Mouse (Mus musculus): ENCODE data around the gene Cutal. TPM values are rescaled to one million over a fixed set of nuclear protein-coding genes. Genes with fewer than 3 reads are reported as not detected.
"Not testable (repeated sequence)": the region's sequence is repeated elsewhere in the genome, so short reads cannot be mapped to it uniquely, and the experiment has no call there.

The Cutal gene
- 0.06 TPM in 1 of 2 replicates, not detected in the other for polyA plus RNA-seq (2016; fragmentation: Nextera tagmentation; extraction: Ambion mirVana)

GRCm38 (mm10) chr2:34874271-34874670, at the start of gene Cutal:
Cutal (plus strand) TSS chr2:34874396.
- peak within 1 kb of the TSS; percentile 23 for H3K4me3 ChIP-seq

GRCm38 (mm10) chr2:34825827-34826459, 48.3 kb upstream of the Cutal start, which contains the start of gene Fbxw2:
Fbxw2 (minus strand) TSS chr2:34826311.
- peak; percentile 97 for DNase-seq (ENCODE audit: low spot score)
- no peaks in the 10 kb centered on the region for H3K27me3 ChIP-seq (ENCODE audit: low read depth, poor library complexity, severe bottlenecking)
- peak within 1 kb of the TSS; percentile 91 for H3K4me3 ChIP-seq
- H3K4me1 ChIP-seq: peaks cover 17% of the 10 kb centered on the region
- under 1% methylated on average over 57 of the region's 57 CpGs for WGBS
- peaks cover 16% of the 10 kb centered on the region for H3K36me3 ChIP-seq
- peak within 1 kb of the TSS; percentile 89 for H3K27ac ChIP-seq
- 0 out of 2 replicates have a peak, but pooled peaks cover 2% of the 10 kb centered on the region for H3K9me3 ChIP-seq (replicated peaks)

More at GRCm38 (mm10) chr2:34874271-34874670, at the start of gene Cutal:
- H3K27ac ChIP-seq: no peak within 1 kb of the TSS
- H3K36me3 ChIP-seq: no peaks in the 10 kb centered on the region
- H3K4me1 ChIP-seq: peaks cover 22% of the 10 kb centered on the region
- peak; percentile 45 for DNase-seq (ENCODE audit: low spot score)
- WGBS: 2% methylated on average over 14 of the region's 14 CpGs
- H3K27me3 ChIP-seq (ENCODE audit: low read depth, poor library complexity, severe bottlenecking): peaks cover 53% of the 10 kb centered on the region
- no peaks in the 10 kb centered on the region for H3K9me3 ChIP-seq (replicated peaks)

- Histone ChIP-seq H3K36me3 (peaks cover 11% of the 10 kb centered on the region), H3K4me1 (peaks cover 17% of the 10 kb centered on the region), H3K9me3 (replicated peaks) (0 out of 2 replicates have a peak, but pooled peaks cover 2% of the 10 kb centered on the region), H3K27me3 (ENCODE audit: low read depth, poor library complexity, severe bottlenecking) (no peaks in the 10 kb centered on the region), H3K4me3 (peak overlapping the region; percentile 91), H3K27ac (peak overlapping the region; percentile 89)
- peak; percentile 41 for DNase-seq (ENCODE audit: low spot score)
- 34% methylated on average over 20 of the region's 21 CpGs for WGBS
These were observed 47.5 kb upstream of the Cutal start for GRCm38 (mm10) chr2:34826460-34827231.

- WGBS: 87% methylated on average over 4 of the region's 4 CpGs
- Histone ChIP-seq H3K36me3 (peaks cover 2% of the 10 kb centered on the region; the same call in 1 of the 2 replicates), H3K27me3 (ENCODE audit: low read depth, poor library complexity, severe bottlenecking) (no peaks in the 10 kb centered on the region), H3K4me3 (no peak overlapping the region), H3K27ac (no peak overlapping the region), H3K4me1 (peaks cover 17% of the 10 kb centered on the region), H3K9me3 (replicated peaks) (0 out of 2 replicates have a peak, but pooled peaks cover 2% of the 10 kb centered on the region)
- no peak for DNase-seq (ENCODE audit: low spot score)
These were observed 46.6 kb upstream of the Cutal start for GRCm38 (mm10) chr2:34827591-34827990.

- 90% methylated on average over 1 of the region's 1 CpGs for WGBS
- Histone ChIP-seq H3K36me3 (no peaks in the 10 kb centered on the region), H3K4me3 (no peak overlapping the region), H3K9me3 (replicated peaks) (0 out of 2 replicates have a peak, but pooled peaks cover 2% of the 10 kb centered on the region), H3K27me3 (ENCODE audit: low read depth, poor library complexity, severe bottlenecking) (no peaks in the 10 kb centered on the region), H3K27ac (no peak overlapping the region), H3K4me1 (peaks cover 17% of the 10 kb centered on the region)
- no peak for DNase-seq (ENCODE audit: low spot score)
These were observed 46.2 kb upstream of the Cutal start for GRCm38 (mm10) chr2:34828026-34828425.

- H3K36me3 ChIP-seq; H3K27ac ChIP-seq; H3K4me1 ChIP-seq; H3K9me3 ChIP-seq (replicated peaks); DNase-seq (ENCODE audit: low spot score); H3K4me3 ChIP-seq; H3K27me3 ChIP-seq (ENCODE audit: low read depth, poor library complexity, severe bottlenecking): not testable (repeated sequence)
- WGBS: 97% methylated on average over 17 of the region's 17 CpGs
These were observed 44.1 kb upstream of the Cutal start for GRCm38 (mm10) chr2:34830066-34830465.

- not testable (repeated sequence) for H3K4me3 ChIP-seq; H3K27ac ChIP-seq; H3K4me1 ChIP-seq; H3K36me3 ChIP-seq; H3K27me3 ChIP-seq (ENCODE audit: low read depth, poor library complexity, severe bottlenecking); H3K9me3 ChIP-seq (replicated peaks); DNase-seq (ENCODE audit: low spot score)
- 77% methylated on average over 11 of the region's 11 CpGs for WGBS
These were observed 41.3 kb upstream of the Cutal start, which contains the start of gene Gm34653 for GRCm38 (mm10) chr2:34832766-34833457. Gm34653 (plus strand) TSS chr2:34833007.

GRCm38 (mm10) chr2:34833624-34834023, 40.6 kb upstream of the Cutal start:
- Histone ChIP-seq H3K9me3 (replicated peaks) (0 out of 2 replicates have a peak, but pooled peaks cover 2% of the 10 kb centered on the region), H3K4me3 (no peak overlapping the region), H3K27me3 (ENCODE audit: low read depth, poor library complexity, severe bottlenecking) (no peaks in the 10 kb centered on the region), H3K27ac (no peak overlapping the region), H3K36me3 (no peaks in the 10 kb centered on the region), H3K4me1 (no peaks in the 10 kb centered on the region)
- WGBS: 89% methylated on average over 17 of the region's 17 CpGs
- DNase-seq (ENCODE audit: low spot score): no peak

GRCm38 (mm10) chr2:34835669-34836068, 38.5 kb upstream of the Cutal start:
- no peak for DNase-seq (ENCODE audit: low spot score)
- H3K4me1 ChIP-seq: no peaks in the 10 kb centered on the region
- no peak overlapping the region for H3K4me3 ChIP-seq
- H3K9me3 ChIP-seq (replicated peaks): no peaks in the 10 kb centered on the region
- no peak overlapping the region for H3K27ac ChIP-seq
- no peaks in the 10 kb centered on the region for H3K27me3 ChIP-seq (ENCODE audit: low read depth, poor library complexity, severe bottlenecking)
- no peaks in the 10 kb centered on the region for H3K36me3 ChIP-seq
- WGBS: 80% methylated on average over 3 of the region's 3 CpGs

- not testable (repeated sequence) for H3K27ac ChIP-seq; H3K4me3 ChIP-seq; H3K4me1 ChIP-seq; H3K36me3 ChIP-seq; H3K27me3 ChIP-seq (ENCODE audit: low read depth, poor library complexity, severe bottlenecking); H3K9me3 ChIP-seq (replicated peaks); DNase-seq (ENCODE audit: low spot score)
- 80% methylated on average over 5 of the region's 5 CpGs for WGBS
These were observed 34.1 kb upstream of the Cutal start for GRCm38 (mm10) chr2:34840143-34840542.

- H3K27me3 ChIP-seq (ENCODE audit: low read depth, poor library complexity, severe bottlenecking): no peaks in the 10 kb centered on the region
- no peak overlapping the region for H3K27ac ChIP-seq
- H3K4me1 ChIP-seq: no peaks in the 10 kb centered on the region
- H3K4me3 ChIP-seq: no peak overlapping the region
- no peak for DNase-seq (ENCODE audit: low spot score)
- no peaks in the 10 kb centered on the region for H3K9me3 ChIP-seq (replicated peaks)
- no peaks in the 10 kb centered on the region for H3K36me3 ChIP-seq
- WGBS: 92% methylated on average over 8 of the region's 8 CpGs
These were observed 32.5 kb upstream of the Cutal start for GRCm38 (mm10) chr2:34841706-34842105.

GRCm38 (mm10) chr2:34843211-34843939, 30.8 kb upstream of the Cutal start:
- no peaks in the 10 kb centered on the region for H3K4me1 ChIP-seq
- no peaks in the 10 kb centered on the region for H3K27me3 ChIP-seq (ENCODE audit: low read depth, poor library complexity, severe bottlenecking)
- WGBS: 89% methylated on average over 11 of the region's 11 CpGs
- no peak overlapping the region for H3K27ac ChIP-seq
- no peaks in the 10 kb centered on the region for H3K36me3 ChIP-seq
- no peaks in the 10 kb centered on the region for H3K9me3 ChIP-seq (replicated peaks)
- DNase-seq (ENCODE audit: low spot score): no peak
- no peak overlapping the region for H3K4me3 ChIP-seq
